Mouse (Mus musculus): Measurements from ENCODE around the gene Rnf26.

Rnf26 gene

DNA sequence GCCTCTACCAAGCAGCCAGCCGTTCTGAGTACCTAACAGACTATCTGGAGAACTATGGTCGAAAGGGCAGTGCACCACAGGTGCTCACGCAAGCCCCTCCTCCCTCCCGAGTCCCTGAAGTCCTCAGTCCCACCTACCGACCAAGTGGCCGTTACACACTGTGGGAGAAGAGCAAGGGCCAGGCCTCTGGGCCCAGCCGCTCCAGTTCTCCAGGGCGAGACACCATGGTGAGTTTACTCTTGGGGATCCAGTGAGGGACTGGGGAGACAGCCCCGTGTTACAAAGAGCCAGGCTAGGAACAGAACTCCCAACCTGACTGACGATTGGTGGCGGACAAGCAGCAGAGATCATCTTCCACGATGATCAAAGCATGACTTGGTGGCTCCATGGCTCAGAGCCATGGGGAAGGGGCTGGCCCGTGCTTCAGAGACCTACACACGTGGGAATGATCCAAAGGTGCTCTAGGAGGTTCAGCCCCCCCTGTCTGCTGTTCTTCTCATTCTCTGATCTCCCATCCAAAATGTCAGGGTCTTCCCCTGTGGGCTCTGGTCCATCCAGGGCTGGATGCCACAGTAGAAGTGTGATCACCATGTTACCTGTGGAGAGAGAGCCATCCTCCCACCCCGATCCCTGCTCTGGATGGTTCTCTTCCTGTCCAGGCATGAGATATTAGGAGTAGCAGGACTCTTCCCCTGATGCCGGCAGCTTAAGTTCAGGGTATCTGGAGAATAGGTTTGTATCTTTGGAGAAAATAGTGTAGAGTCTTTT is 37.1 kb downstream of the Rnf26 start:
- no peak for DNase-seq (ENCODE audit: low spot score in 2 of 2)

DNA sequence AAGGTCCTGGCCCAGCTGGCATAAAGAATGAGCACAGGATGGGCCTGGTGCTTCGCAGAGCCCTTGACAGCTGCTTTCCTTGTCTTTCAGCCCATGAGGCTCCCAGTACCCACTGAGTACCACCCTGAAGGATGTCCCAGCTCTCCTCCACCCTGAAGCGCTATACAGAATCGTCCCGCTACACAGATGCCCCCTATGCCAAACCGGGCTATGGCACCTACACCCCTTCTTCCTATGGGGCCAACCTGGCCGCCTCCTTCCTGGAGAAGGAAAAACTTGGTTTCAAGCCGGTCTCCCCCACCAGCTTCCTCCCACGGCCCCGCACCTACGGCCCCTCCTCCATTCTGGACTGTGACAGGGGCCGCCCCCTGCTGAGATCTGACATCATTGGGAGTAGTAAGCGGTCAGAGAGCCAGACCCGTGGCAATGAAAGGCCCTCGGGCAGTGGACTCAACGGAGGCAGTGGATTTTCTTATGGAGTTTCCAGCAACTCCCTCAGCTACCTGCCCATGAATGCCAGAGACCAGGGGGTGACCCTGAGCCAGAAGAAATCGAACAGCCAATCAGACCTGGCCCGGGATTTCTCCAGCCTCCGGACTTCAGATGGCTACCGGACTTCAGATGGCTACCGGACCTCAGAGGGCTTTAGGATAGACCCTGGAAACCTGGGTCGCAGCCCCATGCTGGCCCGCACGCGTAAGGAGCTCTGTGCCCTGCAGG is 37.9 kb downstream of the Rnf26 start:
- no peak for DNase-seq (ENCODE audit: low spot score in 2 of 2)

DNA sequence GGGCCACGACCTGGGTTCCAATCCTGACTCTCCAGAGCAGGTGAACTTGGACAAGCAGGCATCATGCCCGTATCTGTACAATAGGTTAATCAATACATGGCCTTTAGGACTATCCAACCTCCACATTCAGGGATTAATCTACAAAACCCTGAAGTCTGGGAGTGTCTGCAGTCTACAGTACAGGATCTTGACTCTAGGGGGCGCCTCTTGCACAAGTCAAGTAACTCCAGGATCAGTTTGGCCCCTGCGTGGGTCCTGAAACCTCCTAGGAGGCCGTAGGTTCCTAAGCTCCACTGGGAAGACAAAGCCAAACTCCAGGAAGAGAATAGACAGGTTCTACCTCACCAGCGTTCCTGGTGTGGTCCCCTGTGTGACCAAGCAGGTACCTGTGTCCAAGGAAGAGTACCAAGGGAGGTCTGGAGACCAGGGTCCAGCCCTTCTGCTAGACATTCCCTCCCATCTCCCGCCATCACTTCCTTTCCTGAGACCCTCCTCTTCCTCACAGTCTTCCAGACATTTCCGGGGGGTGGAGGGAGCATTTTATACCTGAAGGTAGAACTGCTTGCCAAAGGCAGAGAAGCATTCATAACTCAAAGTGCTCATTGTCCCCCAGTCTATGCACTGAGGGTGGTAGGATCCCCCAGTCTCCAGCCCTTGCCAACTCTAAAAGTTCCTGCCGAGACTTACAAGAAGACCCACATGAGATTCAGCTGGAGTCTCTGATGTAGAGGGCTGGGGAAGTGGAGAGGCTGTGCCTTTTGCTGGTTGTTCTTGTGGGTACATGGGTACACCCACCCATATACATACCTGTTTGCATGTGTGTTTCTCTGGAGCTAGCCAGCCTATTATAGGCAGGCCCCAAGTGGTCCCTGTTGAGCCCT is 38.7 kb downstream of the Rnf26 start:
- peak; percentile 37 to 79 for DNase-seq (ENCODE audit: low spot score in 2 of 2)

- no peak for DNase-seq (ENCODE audit: low spot score in 2 of 2)
Measured at GRCm38 (mm10) chr9:44073115-44073514, 40.2 kb downstream of the Rnf26 start.

- DNase-seq (ENCODE audit: low spot score in 2 of 2) = no peak
Measured at GRCm38 (mm10) chr9:44072599-44072915, 40.8 kb downstream of the Rnf26 start.

- no peak for DNase-seq (ENCODE audit: low spot score in 2 of 2)
Measured at GRCm38 (mm10) chr9:44071914-44072598, 41.3 kb downstream of the Rnf26 start.

DNA sequence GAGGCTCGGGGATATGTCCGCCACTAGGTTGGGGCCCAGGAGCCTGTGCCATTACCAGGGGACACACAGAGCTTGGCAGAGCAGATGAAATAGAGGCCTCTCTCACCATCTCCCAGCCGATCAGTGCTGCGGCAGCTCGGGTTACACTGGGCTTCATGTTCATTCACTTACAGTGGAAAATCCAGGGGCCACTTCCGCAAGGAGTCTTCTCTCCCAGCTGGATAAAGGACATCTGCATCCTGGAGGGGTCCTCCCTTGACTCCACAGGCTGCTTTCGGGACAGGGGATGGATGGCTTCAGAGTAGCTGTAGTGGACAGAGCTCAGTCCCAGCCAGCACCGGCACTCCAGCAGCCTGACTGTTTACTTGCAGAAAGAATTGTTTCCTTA is 42.5 kb downstream of the Rnf26 start:
- DNase-seq (ENCODE audit: low spot score in 2 of 2) = no peak

DNA sequence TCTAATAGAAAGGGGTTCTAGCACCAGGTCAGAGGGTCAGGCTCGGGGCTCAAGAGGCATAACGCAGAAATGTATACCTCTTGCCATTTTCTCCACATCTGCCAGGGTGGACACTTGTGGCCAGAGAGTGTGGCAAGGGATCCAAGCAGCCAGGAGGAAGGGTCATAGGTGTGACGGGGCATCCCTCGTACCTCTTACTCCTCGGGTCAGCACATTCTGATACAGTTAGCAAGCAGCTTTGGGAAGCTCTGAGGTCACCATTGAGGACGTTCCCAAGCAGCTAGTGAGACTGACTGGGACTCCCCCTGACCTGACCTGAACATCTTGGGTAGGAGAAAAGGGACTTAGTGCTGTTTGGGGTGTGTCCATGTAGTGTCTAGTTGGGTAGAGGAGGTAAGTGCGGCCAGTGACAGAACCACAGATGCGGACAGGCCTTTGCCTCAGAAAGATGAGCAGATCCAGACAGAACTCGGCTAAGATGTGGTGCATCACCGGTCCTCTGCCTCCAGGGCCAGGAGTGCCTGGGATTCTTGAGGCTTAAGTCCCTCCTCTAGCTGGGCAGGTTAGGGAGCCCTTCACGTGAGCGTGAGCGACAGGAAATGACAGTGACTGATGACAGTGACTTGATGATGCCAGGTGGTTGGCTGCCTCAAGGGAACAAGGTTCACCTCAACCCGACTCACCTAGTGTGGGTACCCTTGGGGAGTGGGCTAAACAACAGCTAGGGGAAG is 43.0 kb downstream of the Rnf26 start:
- no peak for DNase-seq (ENCODE audit: low spot score in 2 of 2)

DNA sequence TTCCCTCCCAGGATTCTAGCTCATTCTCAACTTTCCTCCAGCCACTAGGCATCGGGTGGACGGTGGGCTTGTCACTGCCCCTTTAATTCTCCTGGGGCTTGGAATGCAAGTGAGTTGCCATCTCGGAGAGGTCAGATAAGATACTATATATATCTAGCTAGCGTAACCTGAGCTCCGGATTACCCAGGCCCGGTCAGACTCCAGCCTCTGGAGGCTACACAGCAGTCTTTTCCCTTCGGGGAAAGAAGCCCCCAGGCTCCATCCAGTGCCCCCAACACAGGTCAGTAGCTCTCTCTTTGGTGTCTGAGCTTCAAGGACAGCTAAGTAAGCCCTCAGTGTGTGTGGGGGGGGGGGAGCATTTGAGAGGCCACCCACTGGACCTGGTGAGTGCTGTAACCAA is 44.1 kb downstream of the Rnf26 start:
- no peak for DNase-seq (ENCODE audit: low spot score in 2 of 2)

DNA sequence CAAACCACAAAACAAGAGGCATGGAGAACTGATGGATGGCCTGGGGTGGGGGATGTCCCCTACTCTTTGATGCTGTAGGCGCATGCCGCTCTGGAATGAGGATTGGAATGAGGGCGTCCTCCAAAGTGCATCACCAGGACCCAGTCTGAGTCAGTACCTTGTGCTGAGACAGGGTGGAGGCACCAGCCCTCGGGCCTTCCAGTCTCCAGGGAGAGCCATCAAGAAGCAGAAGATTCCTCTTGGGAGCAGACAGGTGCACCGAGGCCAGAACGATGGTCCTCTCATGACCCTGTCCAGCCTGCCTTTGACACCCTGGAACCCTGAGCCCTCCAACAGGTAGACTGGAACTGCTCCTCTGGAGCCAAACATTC is 45.4 kb downstream of the Rnf26 start:
- DNase-seq (ENCODE audit: low spot score in 2 of 2) = no peak

- DNase-seq (ENCODE audit: low spot score in 2 of 2) = no peak
Measured at GRCm38 (mm10) chr9:44067241-44067959, 45.9 kb downstream of the Rnf26 start.

DNA sequence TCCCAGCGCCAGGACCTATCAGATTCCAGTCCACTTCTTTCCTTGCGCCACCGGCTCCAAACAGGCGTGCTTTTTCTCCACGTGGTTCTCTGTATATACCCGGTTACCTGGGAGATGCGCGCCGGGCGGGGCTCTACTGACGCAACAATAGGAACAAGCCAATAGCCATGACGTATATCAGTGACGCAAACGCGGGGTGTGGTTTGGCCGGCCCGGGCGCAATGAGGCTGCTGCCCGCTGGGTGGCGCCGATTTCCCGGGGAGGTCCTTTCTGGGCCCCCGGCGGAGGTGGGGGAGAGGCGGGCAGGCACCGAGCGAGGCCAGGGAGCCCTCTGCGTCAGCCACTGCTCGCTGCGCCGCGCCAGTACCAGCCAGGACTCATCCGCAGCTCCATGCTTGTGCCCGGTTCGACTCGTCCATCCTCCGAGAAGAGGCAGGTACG is 46.5 kb downstream of the Rnf26 start, which contains the start of gene Usp2:
TSS of gene Usp2 (plus strand) at position 237 of the 441 bp plus-strand sequence.
- peak; percentile 95 to 99 for DNase-seq (ENCODE audit: low spot score in 2 of 2)

DNA sequence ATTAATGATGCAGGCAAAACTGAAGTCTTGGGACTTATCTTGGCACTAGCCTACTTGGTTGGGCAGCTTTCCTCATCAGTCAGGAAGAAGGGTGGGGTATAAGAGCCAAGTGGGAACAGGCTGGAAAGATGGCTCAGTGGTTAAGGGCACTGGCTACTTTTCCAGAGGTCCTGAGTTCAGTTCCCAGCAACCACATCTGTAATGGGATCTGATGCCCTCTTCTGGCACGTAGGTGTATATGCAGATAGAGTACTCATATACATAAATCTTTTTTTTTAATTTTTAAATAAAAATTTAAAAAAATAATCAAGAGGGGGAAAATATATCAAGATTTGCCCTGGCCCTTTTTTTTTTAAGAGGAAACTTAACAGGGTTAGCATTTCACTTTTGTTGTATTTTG is 48.1 kb downstream of the Rnf26 start:
- no peak for DNase-seq (ENCODE audit: low spot score in 2 of 2)

DNA sequence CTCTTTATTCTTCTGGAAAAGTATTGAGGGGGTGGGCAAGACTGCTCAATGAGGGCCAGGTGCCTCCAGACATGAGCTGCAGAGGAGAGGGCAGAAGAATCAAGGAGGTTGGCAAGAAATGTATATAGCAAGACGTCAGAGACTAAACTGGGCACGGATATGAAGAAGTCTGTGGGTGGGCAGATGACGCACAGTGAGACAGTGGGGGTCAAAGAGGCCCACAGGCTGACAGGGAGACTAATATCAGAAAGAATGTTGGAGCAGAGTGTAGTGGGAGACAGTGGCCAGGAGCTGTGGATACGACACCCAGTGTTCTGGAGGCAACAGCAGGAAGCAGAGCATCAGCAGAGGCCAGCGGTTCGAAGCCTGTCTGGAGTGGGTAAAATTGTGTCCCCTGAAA is 54.7 kb downstream of the Rnf26 start:
- DNase-seq (ENCODE audit: low spot score in 2 of 2) = no peak

DNA sequence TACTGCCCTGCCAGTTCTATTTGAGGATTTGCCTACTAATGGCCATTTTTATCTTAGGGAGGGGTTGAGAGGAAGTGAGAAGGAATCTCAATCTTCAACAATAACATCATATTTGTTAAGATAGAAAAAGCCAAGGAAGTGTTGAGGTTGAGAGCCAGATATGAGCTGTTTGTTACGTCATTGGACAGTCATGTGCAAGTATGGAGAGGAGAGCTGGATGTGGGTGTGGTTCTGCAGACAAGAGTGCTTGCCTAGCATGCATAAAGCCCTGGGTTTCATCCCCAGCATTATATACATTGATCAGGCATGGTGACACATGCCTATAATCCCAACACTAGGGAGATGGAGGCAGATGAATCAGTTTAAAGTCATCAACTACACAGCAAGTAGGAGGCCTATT is 59.4 kb downstream of the Rnf26 start:
- no peak for DNase-seq (ENCODE audit: low spot score in 2 of 2)

GRCm38 (mm10) chr9:44052855-44053254 is 60.5 kb downstream of the Rnf26 start:
- DNase-seq (ENCODE audit: low spot score in 2 of 2) = no peak

- DNase-seq (ENCODE audit: low spot score in 2 of 2) = no peak
Measured at GRCm38 (mm10) chr9:44049381-44050165, 63.7 kb downstream of the Rnf26 start.

DNA sequence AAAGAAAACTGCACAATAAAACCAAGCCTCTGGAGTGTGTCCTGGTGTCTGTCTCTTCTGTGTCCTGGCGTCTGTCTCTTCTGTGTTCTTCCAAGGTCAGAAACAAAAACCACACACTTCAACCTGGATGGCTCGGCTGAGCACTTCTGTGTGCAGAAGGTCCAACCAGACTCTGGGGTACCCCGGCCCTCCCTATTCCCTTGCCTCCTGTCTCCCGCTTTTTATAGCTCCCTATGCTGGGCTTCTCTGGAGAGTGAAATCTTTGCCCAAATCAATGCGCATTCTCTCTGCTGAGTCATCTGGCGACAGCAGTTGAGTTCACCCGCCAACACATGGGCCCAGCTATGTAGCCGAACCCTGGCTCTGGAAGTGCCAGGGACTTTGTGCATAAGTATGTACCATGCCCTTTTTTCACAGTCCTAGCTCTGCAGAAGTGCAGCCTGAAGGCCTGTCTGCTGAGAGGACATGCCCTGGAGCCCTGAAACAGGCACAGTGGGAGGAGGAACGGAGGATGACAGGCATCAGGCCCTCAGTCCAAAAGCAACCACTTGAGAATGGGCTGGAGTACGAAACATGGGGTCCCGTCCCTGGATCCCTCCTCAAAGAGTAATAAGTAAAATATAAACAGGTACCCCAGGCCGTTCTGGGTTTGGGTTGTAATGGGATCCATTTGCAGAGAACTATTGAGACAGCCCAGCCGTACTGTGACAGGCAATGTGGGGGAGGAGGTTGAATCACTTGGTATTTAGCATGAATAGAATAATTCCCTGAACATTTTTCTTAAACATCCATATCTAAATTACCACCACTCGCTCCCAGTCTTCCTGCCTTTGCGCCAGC is 64.6 kb downstream of the Rnf26 start:
- no peak for DNase-seq (ENCODE audit: low spot score in 2 of 2)

All from spleen, postnatal 4 days (tissue).